In genomic region chrX:162503436-162503835, GRCm38 (mm10) we compare ENCODE assay signal across 26 mouse cellular contexts.
DNase-seq lines count a peak whose midpoint lies in the region; ATAC-seq and TF ChIP-seq lines count a peak whose summit lies in the region.
"Had no signal": no experiment of that assay in that cellular context is flagged by ENCODE, and none has a peak within 500 bp of the region (broad histone marks: within the 10 kb centered on the region; RNA-seq: fewer than 3 reads in every experiment).

No protein-coding gene starts in this region.

- no peaks in the 10 kb centered on the region for H3K36me3 ChIP-seq in forebrain, embryonic 16.5 days (ENCODE audit: control insufficient read depth, insufficient read depth)
- no peaks in the 10 kb centered on the region for H3K36me3 ChIP-seq in forebrain, embryonic 12.5 days (replicated peaks)
- H3K36me3 ChIP-seq in kidney, embryonic 16.5 days (ENCODE audit: insufficient read depth, low read length) = no peaks in the 10 kb centered on the region
- H3K36me3 ChIP-seq: embryonic facial prominence, embryonic 15.5 days; limb, embryonic 10.5 days; liver, embryonic 15.5 days; midbrain, embryonic 15.5 days; neural tube, embryonic 12.5 days had no signal

- H3K4me3 ChIP-seq in forebrain, embryonic 16.5 days (replicated peaks; ENCODE audit: low read length) = no peak overlapping the region
- H3K4me3 ChIP-seq in forebrain, embryonic 12.5 days (replicated peaks) = no peak overlapping the region
- H3K4me3 ChIP-seq in left cerebral cortex, adult 2 months = no peak overlapping the region
- H3K4me3 ChIP-seq in cortical plate, adult 2 months (ENCODE audit: insufficient read depth, low read length) = no peak overlapping the region
- H3K4me3 ChIP-seq in kidney, embryonic 16.5 days (ENCODE audit: low read length) = no peak overlapping the region
- H3K4me3 ChIP-seq: embryonic facial prominence, embryonic 15.5 days; heart, adult 2 months; limb, embryonic 10.5 days; liver, embryonic 15.5 days; midbrain, embryonic 15.5 days; neural tube, embryonic 12.5 days had no signal

- 0 out of 2 replicates have a peak, but pooled peaks have one; percentile 36 for ATAC-seq in forebrain, embryonic 16.5 days
- ATAC-seq in forebrain, embryonic 12.5 days (ENCODE audit: low FRiP score) = no peak
- no peak for ATAC-seq in kidney, embryonic 16.5 days (ENCODE audit: low FRiP score, low TSS enrichment)
- ATAC-seq in inflammation-experienced regulatory T-cells, adult 6 months = no peak
- ATAC-seq: CD4-positive, CD25-positive, alpha-beta regulatory T cell, adult 4 months; midbrain, embryonic 15.5 days had no signal

- DNase-seq in left cerebral cortex, adult 2 months (ENCODE audit: extremely low spot score in 1 of 2, low spot score in 2 of 2) = peak in 1 of 2 experiments; percentile 25
- no peak for DNase-seq in left cerebral cortex, postnatal 4 days
- peak; percentile 20 for DNase-seq in right cerebral cortex, postnatal 25 days
- DNase-seq: adrenal gland, adult 2 months; cerebellum, adult 2 months; embryo, embryonic 11 days; gastrocnemius, postnatal 36 days; heart, adult 2 months; kidney, adult 2 months; kidney, postnatal 10 days; liver; thymus, postnatal 25 days had no signal

- H3K27me3 ChIP-seq in forebrain, embryonic 16.5 days (replicated peaks; ENCODE audit: control insufficient read depth, insufficient read depth, low read length) = peaks cover 3% of the 10 kb centered on the region; the same call in 1 of the 2 replicates
- peaks cover 34% of the 10 kb centered on the region; the same call in 1 of the 2 replicates for H3K27me3 ChIP-seq in forebrain, embryonic 12.5 days
- H3K27me3 ChIP-seq in kidney, embryonic 16.5 days (ENCODE audit: insufficient read depth, low read length) = peaks cover 19% of the 10 kb centered on the region; the same call in 1 of the 2 replicates
- H3K27me3 ChIP-seq: embryonic facial prominence, embryonic 15.5 days had no signal

- H3K9me3 ChIP-seq in forebrain, embryonic 16.5 days (ENCODE audit: control insufficient read depth, low read length) = no peaks in the 10 kb centered on the region
- H3K9me3 ChIP-seq in forebrain, embryonic 12.5 days = no peaks in the 10 kb centered on the region
- no peaks in the 10 kb centered on the region for H3K9me3 ChIP-seq in kidney, embryonic 16.5 days (ENCODE audit: low read length)
- H3K9me3 ChIP-seq: embryonic facial prominence, embryonic 15.5 days; G1E; limb, embryonic 10.5 days; liver, embryonic 15.5 days; midbrain, embryonic 15.5 days; neural tube, embryonic 12.5 days had no signal

- no peaks in the 10 kb centered on the region for H3K4me1 ChIP-seq in forebrain, embryonic 16.5 days (replicated peaks; ENCODE audit: control insufficient read depth, insufficient read depth, low read length)
- no peaks in the 10 kb centered on the region for H3K4me1 ChIP-seq in forebrain, embryonic 12.5 days
- H3K4me1 ChIP-seq in cortical plate, adult 2 months (ENCODE audit: control insufficient read depth, insufficient read depth, low read length) = peaks cover 5% of the 10 kb centered on the region
- no peaks in the 10 kb centered on the region for H3K4me1 ChIP-seq in kidney, embryonic 16.5 days (ENCODE audit: insufficient read depth, low read length)
- H3K4me1 ChIP-seq: limb, embryonic 10.5 days; liver, embryonic 15.5 days; midbrain, embryonic 15.5 days; neural tube, embryonic 12.5 days had no signal

- WGBS in forebrain, embryonic 16.5 days = 62% methylated on average over 2 of the region's 2 CpGs
- 54% methylated on average over 2 of the region's 2 CpGs for WGBS in forebrain, embryonic 12.5 days
- 52% methylated on average over 2 of the region's 2 CpGs for WGBS in kidney, embryonic 16.5 days

- intact Hi-C loops in left cerebral cortex, adult 2 months (cut with DNase I) = no loop called here
- intact Hi-C loops in left cerebral cortex, postnatal 4 days (cut with DNase I) = loop anchor here (10.0 kb wide), 1 partner anchor 261 kb away; the partner anchor contains the start of gene Rbbp7

- no peak overlapping the region for H3K27ac ChIP-seq in forebrain, embryonic 16.5 days (ENCODE audit: low read length)
- H3K27ac ChIP-seq in forebrain, embryonic 12.5 days = no peak overlapping the region
- H3K27ac ChIP-seq in left cerebral cortex, adult 2 months = peak overlapping the region; percentile 50; the same call in 1 of the 2 replicates
- H3K27ac ChIP-seq in cortical plate, adult 2 months (ENCODE audit: insufficient read depth, low read length) = peak overlapping the region; percentile 73; the same call in 1 of the 2 replicates
- H3K27ac ChIP-seq in kidney, embryonic 16.5 days (ENCODE audit: low read length) = no peak overlapping the region
- H3K27ac ChIP-seq: embryonic facial prominence, embryonic 15.5 days; heart, adult 2 months; hindbrain, embryonic 14.5 days; limb, embryonic 10.5 days; liver, embryonic 15.5 days; macrophage; midbrain, embryonic 15.5 days; neural tube, embryonic 12.5 days had no signal

- H3K4me2 ChIP-seq in forebrain, embryonic 16.5 days (ENCODE audit: low read length) = no peak overlapping the region
- no peak overlapping the region for H3K4me2 ChIP-seq in forebrain, embryonic 12.5 days
- H3K4me2 ChIP-seq in kidney, embryonic 16.5 days (replicated peaks; ENCODE audit: low read depth, low read length) = no peak overlapping the region
- H3K4me2 ChIP-seq: embryonic facial prominence, embryonic 15.5 days; hindbrain, embryonic 14.5 days; liver, embryonic 15.5 days; midbrain, embryonic 15.5 days; neural tube, embryonic 12.5 days had no signal

- no peak for TF ChIP-seq CTCF in left cerebral cortex, adult 2 months (IDR thresholded peaks at IDR 0.05)
- TF ChIP-seq CTCF in cortical plate, adult 2 months (IDR thresholded peaks at IDR 0.05; ENCODE audit: extremely low read depth, insufficient read depth, low read length) = no peak

- no peak overlapping the region for H3K9ac ChIP-seq in forebrain, embryonic 16.5 days (replicated peaks; ENCODE audit: low read depth, low read length)
- H3K9ac ChIP-seq in forebrain, embryonic 12.5 days = no peak overlapping the region
- H3K9ac ChIP-seq in kidney, embryonic 16.5 days (replicated peaks; ENCODE audit: low read length) = no peak overlapping the region
- H3K9ac ChIP-seq: embryonic facial prominence, embryonic 15.5 days; hindbrain, embryonic 14.5 days; liver, embryonic 15.5 days; midbrain, embryonic 15.5 days; neural tube, embryonic 12.5 days had no signal

- TF ChIP-seq POLR2A in cortical plate, adult 2 months (IDR thresholded peaks at IDR 0.05; ENCODE audit: extremely low read depth, insufficient read depth, low read length) = no peak

Comparison
In these comparisons a context has a peak if more than half of its experiments do, and no peak if none do; other contexts are left out.
1. H3K27ac ChIP-seq: peak in left cerebral cortex, adult 2 months (single experiment) and cortical plate, adult 2 months (single experiment); none in forebrain, embryonic 16.5 days (single experiment), forebrain, embryonic 12.5 days (single experiment) and kidney, embryonic 16.5 days (single experiment).